Mouse (Mus musculus): ENCODE results near the gene Cpsf4.

DNA sequence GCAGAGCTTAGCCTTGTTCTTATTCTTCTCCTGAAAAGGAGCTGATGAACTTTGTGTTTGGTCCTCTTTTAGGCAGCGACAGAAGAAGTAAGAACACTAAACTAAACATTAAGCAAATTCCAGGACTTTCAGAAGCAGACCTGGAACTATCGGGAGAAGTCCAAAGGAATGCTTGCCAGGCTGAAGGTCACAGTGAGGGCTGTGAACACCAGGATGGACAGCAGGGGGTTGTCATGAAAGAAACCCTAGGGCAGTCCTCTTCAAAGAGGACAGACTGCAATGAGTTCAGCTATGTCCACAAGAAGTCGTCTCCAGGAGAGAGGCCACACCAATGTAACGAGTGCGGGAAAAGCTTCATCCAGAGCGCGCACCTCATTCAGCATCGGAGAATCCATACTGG, 53.0 kb downstream of the Cpsf4 start:
- no peak for TF ChIP-seq USF1 (IDR thresholded peaks at IDR 0.05; ENCODE audit: low read depth)
- TF ChIP-seq POLR2A (IDR thresholded peaks at IDR 0.05; ENCODE audit: insufficient read length, low read depth), result no peak
- no peak for TF ChIP-seq MYOD1 (IDR thresholded peaks at IDR 0.05; ENCODE audit: control insufficient read depth in 1 of 3, insufficient read length in 2 of 3, low read depth in 2 of 3)
